Mouse (Mus musculus) heart, embryonic 10.5 days (tissue): ENCODE measurements at regions not wholly inside any gene's neighbourhood (a gene's known extent, or its start where the extent isn't known, plus 50 kb on each side); places are given as distances from the start of the nearest gene placed in this dataset.
A peak's percentile ranks its signal among the peaks of the same experiment; 100 is the strongest.

ENCODE experiments used
- DNase-seq: peaks from one replicate; pipeline ENCODE4 v3.0.0-alpha.2; 2017; ENCODE audit warnings: low spot score
- H3K27ac ChIP-seq: fragments of 300-500 bp; sonication (generic); 2 replicates; pipeline ENCODE4 v1.5.1; 2016; ENCODE audit warnings: mild to moderate bottlenecking
- H3K27me3 ChIP-seq: fragments of 300-500 bp; sonication (generic); 2 replicates; pipeline ENCODE4 v1.6.1; 2016; ENCODE audit warnings: mild to moderate bottlenecking; ENCODE audit not compliant: poor library complexity, insufficient read depth, severe bottlenecking
- H3K36me3 ChIP-seq: fragments of 300-500 bp; sonication (generic); 2 replicates; pipeline ENCODE4 v1.6.1; 2016; ENCODE audit warnings: mild to moderate bottlenecking, moderate library complexity
- H3K4me1 ChIP-seq: fragments of 300-500 bp; sonication (generic); 2 replicates; pipeline ENCODE4 v1.6.1; 2016; ENCODE audit warnings: mild to moderate bottlenecking
- H3K4me3 ChIP-seq: fragments of 300-500 bp; sonication (generic); 2 replicates; pipeline ENCODE4 v1.5.1; 2016; ENCODE audit warnings: mild to moderate bottlenecking, moderate library complexity
- H3K9me3 ChIP-seq: fragments of 300-500 bp; sonication (generic); 2 replicates; pipeline ENCODE4 v1.6.1; 2016; ENCODE audit warnings: mild to moderate bottlenecking, moderate library complexity
- WGBS: fragments of 180-500 bp; shearing (Covaris S2); methylation state at CpG from one replicate; pipeline ENCODE4 v1.1.7; 2016; 5-methylcytosine and 5-hydroxymethylcytosine counted together

GRCm38 (mm10) chr7:64074661-64075234 is 78.9 kb upstream of the Trpm1 start:
- H3K4me1 ChIP-seq, result no peaks in the 10 kb centered on the region
- peak; percentile 74 for DNase-seq
- H3K36me3 ChIP-seq, result no peaks in the 10 kb centered on the region
- H3K4me3 ChIP-seq, result no peak overlapping the region
- H3K27ac ChIP-seq, result no peak overlapping the region
- H3K9me3 ChIP-seq, result no peaks in the 10 kb centered on the region
- H3K27me3 ChIP-seq, result no peaks in the 10 kb centered on the region
- WGBS, result 80% methylated on average over 4 of the region's 4 CpGs

GRCm38 (mm10) chr7:64074186-64074585 is 79.4 kb upstream of the Trpm1 start:
- H3K27ac ChIP-seq, result no peak overlapping the region
- H3K27me3 ChIP-seq, result no peaks in the 10 kb centered on the region
- no peaks in the 10 kb centered on the region for H3K4me1 ChIP-seq
- no peaks in the 10 kb centered on the region for H3K9me3 ChIP-seq
- H3K4me3 ChIP-seq, result no peak overlapping the region
- WGBS, result 88% methylated on average over 4 of the region's 4 CpGs
- H3K36me3 ChIP-seq, result no peaks in the 10 kb centered on the region
- peak; percentile 59 for DNase-seq

- 83% methylated on average over 3 of the region's 3 CpGs for WGBS
- no peaks in the 10 kb centered on the region for H3K9me3 ChIP-seq
- no peaks in the 10 kb centered on the region for H3K27me3 ChIP-seq
- H3K4me1 ChIP-seq, result no peaks in the 10 kb centered on the region
- no peak overlapping the region for H3K4me3 ChIP-seq
- H3K27ac ChIP-seq, result no peak overlapping the region
- peak; percentile 42 for DNase-seq
- H3K36me3 ChIP-seq, result no peaks in the 10 kb centered on the region
These were observed 79.9 kb upstream of the Trpm1 start for GRCm38 (mm10) chr7:64073781-64074180.

- WGBS, result 90% methylated on average over 5 of the region's 5 CpGs
These were observed 82.7 kb upstream of the Trpm1 start for GRCm38 (mm10) chr7:64070930-64071329.

GRCm38 (mm10) chr7:64065529-64066247 is 87.9 kb upstream of the Trpm1 start:
- no peaks in the 10 kb centered on the region; the same call in 1 of the 2 replicates for H3K4me1 ChIP-seq
- H3K36me3 ChIP-seq, result no peaks in the 10 kb centered on the region
- no peak overlapping the region for H3K27ac ChIP-seq
- 86% methylated on average over 23 of the region's 23 CpGs for WGBS
- H3K27me3 ChIP-seq, result no peaks in the 10 kb centered on the region
- no peaks in the 10 kb centered on the region for H3K9me3 ChIP-seq
- no peak for DNase-seq
- no peak overlapping the region for H3K4me3 ChIP-seq

More at GRCm38 (mm10) chr7:64070930-64071329, 82.7 kb upstream of the Trpm1 start:
- Histone ChIP-seq H3K36me3 (no peaks in the 10 kb centered on the region), H3K4me1 (no peaks in the 10 kb centered on the region), H3K27me3 (no peaks in the 10 kb centered on the region), H3K9me3 (no peaks in the 10 kb centered on the region), H3K27ac (no peak overlapping the region), H3K4me3 (no peak overlapping the region)
- DNase-seq, result no peak

- Histone ChIP-seq H3K4me1 (no peaks in the 10 kb centered on the region; the same call in 1 of the 2 replicates), H3K36me3 (no peaks in the 10 kb centered on the region), H3K27me3 (no peaks in the 10 kb centered on the region), H3K9me3 (no peaks in the 10 kb centered on the region), H3K4me3 (no peak overlapping the region), H3K27ac (no peak overlapping the region)
- no peak for DNase-seq
- WGBS, result 72% methylated on average over 7 of the region's 7 CpGs
These were observed 89.0 kb upstream of the Trpm1 start for GRCm38 (mm10) chr7:64064460-64065241.

- no peak overlapping the region for H3K4me3 ChIP-seq
- DNase-seq, result no peak
- H3K4me1 ChIP-seq, result peaks cover 16% of the 10 kb centered on the region
- H3K36me3 ChIP-seq, result no peaks in the 10 kb centered on the region
- no peaks in the 10 kb centered on the region for H3K27me3 ChIP-seq
- H3K27ac ChIP-seq, result no peak overlapping the region
- H3K9me3 ChIP-seq, result no peaks in the 10 kb centered on the region
- 78% methylated on average over 4 of the region's 4 CpGs for WGBS
These were observed 92.5 kb upstream of the Trpm1 start for GRCm38 (mm10) chr7:64061170-64061569.

- no peaks in the 10 kb centered on the region for H3K36me3 ChIP-seq
- no peaks in the 10 kb centered on the region for H3K27me3 ChIP-seq
- H3K27ac ChIP-seq, result no peak overlapping the region
- no peak overlapping the region for H3K4me3 ChIP-seq
- DNase-seq, result no peak
- H3K4me1 ChIP-seq, result peaks cover 16% of the 10 kb centered on the region
- 91% methylated on average over 1 of the region's 1 CpGs for WGBS
- H3K9me3 ChIP-seq, result no peaks in the 10 kb centered on the region
These were observed 93.1 kb upstream of the Trpm1 start for GRCm38 (mm10) chr7:64060582-64060981.

- Histone ChIP-seq H3K4me3 (no peak overlapping the region), H3K9me3 (no peaks in the 10 kb centered on the region), H3K36me3 (no peaks in the 10 kb centered on the region), H3K4me1 (peaks cover 16% of the 10 kb centered on the region), H3K27ac (no peak overlapping the region), H3K27me3 (no peaks in the 10 kb centered on the region)
- DNase-seq, result no peak
- WGBS, result 0% methylated on average over 1 of the region's 1 CpGs
These were observed 93.6 kb upstream of the Trpm1 start for GRCm38 (mm10) chr7:64060051-64060450.

- Histone ChIP-seq H3K36me3 (no peaks in the 10 kb centered on the region), H3K27me3 (no peaks in the 10 kb centered on the region), H3K4me1 (peaks cover 16% of the 10 kb centered on the region), H3K27ac (peak overlapping the region; percentile 74), H3K4me3 (no peak overlapping the region), H3K9me3 (no peaks in the 10 kb centered on the region)
- 18% methylated on average over 4 of the region's 4 CpGs for WGBS
- DNase-seq, result no peak
These were observed 95.3 kb upstream of the Trpm1 start for GRCm38 (mm10) chr7:64058282-64058872.

GRCm38 (mm10) chr7:64057873-64058272 is 95.8 kb upstream of the Trpm1 start:
- Histone ChIP-seq H3K4me1 (peaks cover 16% of the 10 kb centered on the region), H3K27me3 (no peaks in the 10 kb centered on the region), H3K4me3 (no peak overlapping the region), H3K36me3 (no peaks in the 10 kb centered on the region), H3K27ac (peak overlapping the region; percentile 74), H3K9me3 (no peaks in the 10 kb centered on the region)
- 30% methylated on average over 4 of the region's 4 CpGs for WGBS
- DNase-seq, result peak; percentile 95

- no peak overlapping the region for H3K4me3 ChIP-seq
- no peaks in the 10 kb centered on the region for H3K9me3 ChIP-seq
- peaks cover 16% of the 10 kb centered on the region for H3K4me1 ChIP-seq
- H3K27me3 ChIP-seq, result no peaks in the 10 kb centered on the region
- no peak for DNase-seq
- H3K27ac ChIP-seq, result peak overlapping the region; percentile 42; the same call in 1 of the 2 replicates
- H3K36me3 ChIP-seq, result no peaks in the 10 kb centered on the region
- 67% methylated on average over 3 of the region's 3 CpGs for WGBS
These were observed 97.1 kb upstream of the Trpm1 start for GRCm38 (mm10) chr7:64056498-64056897.

GRCm38 (mm10) chr7:64054996-64055395 is 98.6 kb upstream of the Trpm1 start:
- H3K9me3 ChIP-seq, result no peaks in the 10 kb centered on the region
- H3K4me1 ChIP-seq, result peaks cover 28% of the 10 kb centered on the region
- H3K27ac ChIP-seq, result no peak overlapping the region
- H3K36me3 ChIP-seq, result no peaks in the 10 kb centered on the region
- no peak overlapping the region for H3K4me3 ChIP-seq
- no peak for DNase-seq
- 82% methylated on average over 4 of the region's 4 CpGs for WGBS
- H3K27me3 ChIP-seq, result no peaks in the 10 kb centered on the region
